Mouse (Mus musculus): ENCODE results near the gene Gsta3.

Gene Gsta3

GRCm38 (mm10) chr1:21304174-21304573 is 63.8 kb downstream of the Gsta3 start:
- DNase-seq, result no peak

- no peak for DNase-seq
Measured at GRCm38 (mm10) chr1:21304646-21305045, 64.3 kb downstream of the Gsta3 start.

GRCm38 (mm10) chr1:21305443-21305842 is 65.1 kb downstream of the Gsta3 start:
- DNase-seq, result no peak

GRCm38 (mm10) chr1:21314336-21314735 is 73.9 kb downstream of the Gsta3 start:
- DNase-seq, result no peak

All from thymus, postnatal 25 days (tissue).